Mouse (Mus musculus) layer of hippocampus, adult 9-10 months (tissue): Measurements from ENCODE around the gene Fgd6.

ENCODE experiments used
- DNase-seq: peaks from one replicate; pipeline ENCODE4 v3.0.0; 2022; ENCODE audit warnings: low spot score

The Fgd6 gene

GRCm38 (mm10) chr10:94035658-94036374 is at the start of gene Fgd6, which contains the start of gene Vezt:
Gene Fgd6 (plus strand): TSS chr10:94036001.
Gene Vezt (minus strand): TSS chr10:94035817.
- peak; percentile 96 for DNase-seq

- DNase-seq = no peak
Observed at GRCm38 (mm10) chr10:93994136-93994535, 41.7 kb upstream of the Fgd6 start.

GRCm38 (mm10) chr10:93995100-93995499 is 40.7 kb upstream of the Fgd6 start:
- no peak for DNase-seq

GRCm38 (mm10) chr10:93999357-93999756 is 36.4 kb upstream of the Fgd6 start:
- no peak for DNase-seq

- no peak for DNase-seq
Observed at GRCm38 (mm10) chr10:94000223-94000622, 35.6 kb upstream of the Fgd6 start.

- DNase-seq = no peak
Observed at GRCm38 (mm10) chr10:94008356-94008755, 27.4 kb upstream of the Fgd6 start.

- no peak for DNase-seq
Observed at GRCm38 (mm10) chr10:94009991-94010679, 25.7 kb upstream of the Fgd6 start.

GRCm38 (mm10) chr10:94011024-94011423 is 24.8 kb upstream of the Fgd6 start:
- DNase-seq = no peak

- DNase-seq = no peak
Observed at GRCm38 (mm10) chr10:94013196-94013595, 22.6 kb upstream of the Fgd6 start.

GRCm38 (mm10) chr10:94014200-94014599 is 21.6 kb upstream of the Fgd6 start:
- no peak for DNase-seq

- no peak for DNase-seq
Observed at GRCm38 (mm10) chr10:94017455-94017854, 18.3 kb upstream of the Fgd6 start.

- no peak for DNase-seq
Observed at GRCm38 (mm10) chr10:94020587-94020986, 15.2 kb upstream of the Fgd6 start.

GRCm38 (mm10) chr10:94021059-94021458 is 14.7 kb upstream of the Fgd6 start:
- no peak for DNase-seq

- DNase-seq = no peak
Observed at GRCm38 (mm10) chr10:94025079-94025478, 10.7 kb upstream of the Fgd6 start.

GRCm38 (mm10) chr10:94028493-94028892 is 7.3 kb upstream of the Fgd6 start:
- no peak for DNase-seq

- no peak for DNase-seq
Observed at GRCm38 (mm10) chr10:94031164-94031563, 4.6 kb upstream of the Fgd6 start.

GRCm38 (mm10) chr10:94034876-94035657 is 734 bp upstream of the Fgd6 start:
- peak; percentile 15 for DNase-seq

GRCm38 (mm10) chr10:94036375-94036758 is 566 bp downstream of the Fgd6 start:
- no peak for DNase-seq

GRCm38 (mm10) chr10:94037196-94037595 is 1.4 kb downstream of the Fgd6 start:
- DNase-seq = no peak

GRCm38 (mm10) chr10:94037596-94037995 is 1.8 kb downstream of the Fgd6 start:
- DNase-seq = no peak

GRCm38 (mm10) chr10:94038366-94039260 is 2.8 kb downstream of the Fgd6 start:
- no peak for DNase-seq

GRCm38 (mm10) chr10:94043908-94044307 is 8.1 kb downstream of the Fgd6 start:
- no peak for DNase-seq
